Mouse (Mus musculus): ENCODE data around the gene Hist3h2ba.

Hist3h2ba gene

GRCm38 (mm10) chr11:58948542-58949479, at the start of gene Hist3h2ba:
Gene Hist3h2ba, plus strand, starts transcription at chr11:58948920.
- DNase-seq (ENCODE audit: low read depth, low spot score) = peak; percentile 90

DNA sequence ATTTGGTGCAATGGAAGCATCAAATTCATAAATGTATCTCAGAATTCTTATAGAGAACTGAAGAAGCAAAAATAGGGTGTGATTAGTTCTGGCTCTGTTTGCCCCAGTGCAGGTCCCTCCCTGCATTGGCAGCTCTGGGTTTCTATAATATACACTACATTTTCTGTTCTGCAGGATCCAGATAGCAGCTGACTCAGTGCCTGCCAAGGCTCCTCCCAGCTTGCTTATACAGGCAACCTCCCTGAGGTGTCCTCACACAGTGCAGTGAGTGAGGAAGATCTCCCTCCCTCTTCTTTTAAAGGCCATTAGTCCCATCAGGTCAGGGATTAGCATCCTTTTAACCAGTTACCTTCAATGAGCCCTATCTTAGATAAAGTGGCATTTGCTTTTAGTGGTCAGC, 47.6 kb upstream of the Hist3h2ba start:
- DNase-seq (ENCODE audit: low read depth, low spot score) = no peak

DNA sequence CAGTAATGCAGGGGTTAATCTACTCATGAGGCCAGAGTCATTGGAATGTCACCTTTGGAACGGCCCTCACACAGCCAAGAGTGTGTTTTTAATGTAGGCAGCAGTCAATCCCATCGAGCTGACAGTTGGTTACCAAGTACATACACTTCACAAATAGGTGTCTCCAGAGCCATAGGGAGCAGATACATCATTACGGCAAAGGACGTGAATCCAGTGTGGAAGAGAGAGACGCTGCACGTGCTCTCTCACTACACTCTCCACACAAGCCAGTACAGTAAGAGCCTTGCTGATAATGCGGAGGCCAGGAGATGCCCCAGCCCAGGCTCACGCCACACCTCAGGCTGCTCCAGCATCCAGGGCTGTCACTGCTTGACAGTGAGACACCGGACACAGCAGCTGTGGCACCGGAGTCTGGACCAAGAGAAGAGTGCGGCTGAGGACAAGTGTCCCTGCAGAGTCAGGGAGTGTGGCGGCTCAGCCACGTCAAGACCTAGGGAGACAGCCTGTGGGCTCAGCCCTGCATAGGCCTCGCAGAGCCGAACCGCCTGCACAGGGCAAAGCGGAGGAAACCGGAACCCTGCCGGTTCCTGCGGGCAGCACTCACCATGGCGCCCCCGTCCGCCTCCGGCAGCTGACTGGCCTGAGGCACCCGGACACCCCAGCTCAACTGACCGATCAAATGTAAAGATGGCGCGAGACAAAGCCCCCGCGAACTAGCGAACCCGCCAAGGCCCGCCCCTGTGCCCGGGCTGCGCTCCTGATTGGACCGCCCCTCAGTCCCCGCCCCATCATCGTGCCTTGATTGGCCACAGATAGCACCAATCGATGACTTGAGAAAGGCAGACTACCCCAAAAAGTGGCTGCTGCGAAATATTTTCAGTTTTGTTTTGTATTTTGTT, 45.0 kb upstream of the Hist3h2ba start, which contains the start of gene Zfp39:
Gene Zfp39, minus strand, starts transcription at position 715 of the 899 bp plus-strand sequence.
- DNase-seq (ENCODE audit: low read depth, low spot score) = peak; percentile 96

- DNase-seq (ENCODE audit: low read depth, low spot score) = no peak
Measured at GRCm38 (mm10) chr11:58904410-58904718, 44.4 kb upstream of the Hist3h2ba start.

DNA sequence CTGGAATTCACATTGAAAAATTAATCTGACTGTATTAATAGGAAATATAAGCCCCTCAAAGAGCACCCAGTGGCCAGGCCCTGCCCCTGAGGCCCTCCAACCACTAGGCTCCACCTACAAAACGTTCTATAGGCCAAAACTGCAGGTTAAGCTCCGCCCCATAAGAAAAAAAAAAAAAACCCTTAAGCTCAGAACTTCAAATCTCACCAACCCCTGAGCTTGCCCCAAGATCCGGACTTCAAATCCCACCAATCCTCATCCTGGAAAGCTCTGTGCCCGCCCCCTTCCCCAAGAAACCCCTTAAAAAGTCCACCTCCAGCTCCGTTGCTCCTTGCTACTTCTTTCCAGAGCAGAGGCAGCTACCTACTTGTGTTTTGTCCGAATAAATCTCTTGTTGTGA, 43.9 kb upstream of the Hist3h2ba start:
- peak; percentile 80 for DNase-seq (ENCODE audit: low read depth, low spot score)

DNA sequence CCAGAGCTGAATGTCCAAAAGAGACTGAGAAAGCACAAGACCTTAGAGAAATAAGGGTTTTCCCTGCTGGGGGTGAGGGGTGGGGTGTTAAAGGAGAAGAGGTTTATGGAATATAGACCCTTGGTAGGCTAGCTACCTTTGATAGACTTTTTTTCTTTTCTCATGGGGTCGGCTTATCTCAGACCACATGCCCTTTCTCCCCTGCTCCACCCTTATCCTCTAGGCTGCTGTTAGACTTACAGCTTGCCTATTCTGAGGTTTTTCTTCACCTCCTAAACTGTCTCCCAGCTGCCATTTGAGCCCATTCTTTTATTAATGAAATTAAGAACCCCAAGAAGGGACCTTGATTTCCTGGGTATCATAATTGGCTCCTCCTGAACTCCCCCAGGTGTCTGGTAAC, 34.9 kb upstream of the Hist3h2ba start:
- DNase-seq (ENCODE audit: low read depth, low spot score) = no peak

DNA sequence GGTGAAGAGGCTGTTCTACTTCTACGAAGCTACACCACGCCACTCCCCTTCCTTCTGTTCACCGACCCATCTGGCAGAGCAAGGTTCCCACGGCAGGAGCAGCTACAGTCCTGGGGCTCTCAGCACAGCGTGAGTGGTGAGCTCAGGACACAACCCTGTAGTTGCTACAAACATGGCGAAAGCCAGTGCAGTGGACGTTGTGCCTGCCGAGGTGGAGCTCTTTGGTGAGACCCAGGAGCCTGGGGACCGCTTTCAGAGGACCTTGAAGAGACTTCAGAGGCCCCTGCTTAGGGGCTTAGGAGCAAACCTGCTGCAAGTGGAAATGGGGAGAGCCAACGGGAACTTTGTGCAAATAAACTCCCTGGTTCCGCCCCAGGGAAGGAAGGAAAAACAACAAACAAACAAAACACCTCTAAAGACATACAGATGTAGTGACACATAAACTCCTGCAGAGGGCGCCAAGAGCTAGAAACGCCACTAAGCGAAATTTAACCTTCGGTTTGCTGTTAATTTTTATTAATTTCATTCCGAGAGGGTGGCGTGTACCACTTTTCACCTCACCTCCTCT, 34.2 kb upstream of the Hist3h2ba start:
- peak; percentile 53 for DNase-seq (ENCODE audit: low read depth, low spot score)

DNA sequence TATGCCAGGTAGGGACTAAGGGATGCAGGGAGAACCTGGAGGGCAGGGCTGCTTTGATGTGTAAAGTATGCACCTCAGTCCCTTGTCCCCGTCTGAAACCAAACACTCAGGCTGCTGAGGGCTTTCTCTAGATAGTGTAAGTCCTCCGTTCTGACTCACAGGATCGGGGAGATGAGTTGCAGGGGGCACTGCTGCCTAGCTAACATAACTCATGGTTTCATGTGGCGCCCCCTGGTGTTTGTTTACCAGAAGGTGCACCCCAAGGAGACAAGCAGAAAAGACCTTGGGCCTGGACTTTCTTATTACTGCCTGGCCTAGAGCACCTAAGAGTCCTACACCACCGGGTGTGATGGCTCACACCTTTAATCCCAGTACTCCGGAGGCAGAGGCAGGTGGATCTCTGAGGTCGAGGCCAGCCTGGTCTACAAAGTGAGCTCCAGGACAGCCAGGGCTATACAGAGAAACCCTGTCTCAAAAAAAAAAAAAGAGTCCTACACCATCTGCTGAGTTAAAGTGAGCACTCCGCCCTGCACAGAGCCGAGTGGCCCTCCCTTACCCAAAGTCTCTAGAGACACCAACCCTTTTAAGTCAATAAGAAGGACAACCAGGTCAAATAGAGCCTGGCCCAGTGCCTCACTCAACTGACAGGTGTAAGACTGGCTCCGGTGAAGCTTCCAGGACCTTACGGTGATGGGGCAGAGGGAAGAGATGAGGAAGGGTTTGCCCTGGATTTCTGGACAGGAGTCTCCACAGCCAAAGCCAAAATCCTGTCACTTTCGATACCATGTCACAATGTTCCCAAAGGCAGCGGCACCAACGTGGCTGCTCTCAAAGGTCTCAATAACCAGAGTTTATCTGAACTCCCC, 31.6 kb upstream of the Hist3h2ba start:
- peak; percentile 76 for DNase-seq (ENCODE audit: low read depth, low spot score)

DNA sequence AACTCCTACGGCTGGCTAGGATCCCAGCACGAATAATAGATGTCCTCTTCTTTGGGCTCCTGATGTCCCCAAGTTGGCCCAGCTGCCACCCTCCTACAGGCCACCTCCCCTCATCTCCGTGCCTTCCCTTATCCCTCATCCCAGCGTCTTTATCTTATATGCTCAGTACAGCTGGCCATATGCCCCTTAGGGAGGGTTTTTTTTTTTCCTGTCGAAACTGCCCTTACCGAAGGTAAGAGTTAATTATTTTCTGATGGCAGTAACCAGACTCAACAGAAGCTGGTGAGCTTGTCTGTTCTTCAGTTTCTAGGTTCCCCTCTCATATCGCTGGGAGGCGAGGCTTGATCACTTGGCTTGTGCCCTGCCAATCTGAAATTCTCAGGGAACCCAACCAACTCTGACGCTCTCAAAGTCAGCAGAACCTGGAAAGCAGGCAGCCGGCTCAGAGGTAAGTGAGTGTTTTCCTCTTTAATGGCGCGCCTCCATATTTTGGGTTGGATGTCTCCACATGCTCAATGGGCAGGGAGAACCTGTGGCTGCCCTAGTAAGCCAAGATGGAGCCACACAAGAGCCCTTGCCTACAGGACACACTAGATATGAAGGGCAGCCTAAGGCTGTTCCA, 30.9 kb upstream of the Hist3h2ba start, which contains the start of gene Btnl10:
Gene Btnl10, plus strand, starts transcription at position 164 of the 622 bp plus-strand sequence.
- no peak for DNase-seq (ENCODE audit: low read depth, low spot score)

GRCm38 (mm10) chr11:58918759-58919158, 30.0 kb upstream of the Hist3h2ba start:
- DNase-seq (ENCODE audit: low read depth, low spot score) = no peak

DNA sequence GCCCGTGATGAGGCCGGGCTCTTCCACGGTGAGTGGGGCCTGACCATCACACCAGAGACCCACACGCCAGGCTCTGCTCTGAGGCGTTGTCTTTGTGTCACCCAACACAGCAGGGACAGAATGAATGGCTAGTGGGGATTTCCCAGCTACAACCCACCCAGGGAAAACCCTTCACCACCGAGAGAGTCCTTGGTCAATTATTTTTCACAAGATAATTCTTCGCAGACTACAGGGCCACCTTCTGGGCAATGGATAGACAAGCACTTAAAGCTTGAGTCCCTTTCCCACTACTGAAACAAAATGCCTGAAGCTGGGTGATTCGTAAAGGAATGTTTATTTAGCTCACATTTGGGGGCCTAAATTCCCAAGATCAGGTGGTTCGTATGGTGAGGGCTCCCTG, 26.3 kb upstream of the Hist3h2ba start:
- no peak for DNase-seq (ENCODE audit: low read depth, low spot score)

DNA sequence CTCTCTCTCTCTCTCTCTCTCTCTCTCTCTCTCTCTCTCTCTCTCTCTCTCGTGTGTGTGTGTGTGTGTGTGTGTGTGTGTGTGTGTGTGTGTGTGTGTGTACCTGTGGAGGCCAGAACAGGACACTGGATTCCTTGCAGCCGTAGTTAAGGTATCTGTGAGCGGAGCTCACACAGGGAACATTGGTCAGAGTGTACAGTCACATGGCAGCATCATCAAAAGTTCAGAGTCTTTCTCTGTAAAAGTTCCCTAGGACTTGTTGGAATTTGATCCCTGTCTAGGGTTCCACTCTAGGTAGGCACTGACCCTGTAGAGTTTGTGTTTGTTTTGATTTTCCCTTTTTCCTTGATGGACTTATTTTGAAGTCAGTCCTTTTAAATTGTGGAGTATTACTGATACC, 22.1 kb upstream of the Hist3h2ba start:
- no peak for DNase-seq (ENCODE audit: low read depth, low spot score)

- no peak for DNase-seq (ENCODE audit: low read depth, low spot score)
Measured at GRCm38 (mm10) chr11:58927053-58927452, 21.7 kb upstream of the Hist3h2ba start.

DNA sequence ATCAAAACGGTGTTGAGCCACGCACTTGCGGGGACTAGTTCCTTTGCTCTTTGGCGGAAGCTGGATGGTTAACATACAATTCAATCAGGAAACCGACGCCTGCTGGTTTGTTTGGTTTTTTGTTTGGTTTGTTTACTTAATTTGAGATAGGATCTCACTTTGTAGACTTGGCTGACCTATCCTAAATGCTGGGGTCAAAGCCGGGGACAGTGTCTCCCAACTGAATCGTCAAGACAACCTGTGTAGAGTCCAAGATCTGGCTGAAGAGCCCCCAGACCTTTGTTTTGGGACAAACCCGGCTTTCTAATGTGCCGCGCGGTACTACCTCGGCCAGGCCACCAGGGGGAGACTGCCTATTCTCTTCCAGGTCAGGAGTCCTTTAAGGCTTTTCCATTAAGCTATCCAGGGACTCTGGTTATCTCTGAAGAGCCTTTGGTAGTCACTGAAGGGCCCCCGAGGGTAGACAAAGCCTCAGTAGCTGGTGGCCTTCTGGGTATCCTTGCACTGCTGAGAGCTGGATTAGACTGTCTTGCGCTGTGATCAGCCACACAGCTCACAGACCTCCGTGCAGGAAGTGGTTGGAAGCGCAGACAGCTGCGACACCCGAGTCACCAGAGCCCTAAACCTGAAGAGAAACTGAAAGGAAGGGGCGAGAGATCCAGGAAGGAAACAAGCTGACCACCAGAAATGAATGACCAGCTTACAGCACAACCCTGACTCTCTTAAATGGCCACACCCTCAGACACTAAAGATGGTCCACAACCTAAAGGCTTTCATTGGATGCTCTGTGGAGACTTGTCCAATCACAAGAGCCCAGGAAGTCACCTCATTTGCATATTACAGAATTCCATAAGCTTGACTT, 20.7 kb upstream of the Hist3h2ba start:
- DNase-seq (ENCODE audit: low read depth, low spot score) = peak; percentile 86

GRCm38 (mm10) chr11:58929055-58929454, 19.7 kb upstream of the Hist3h2ba start:
- no peak for DNase-seq (ENCODE audit: low read depth, low spot score)

GRCm38 (mm10) chr11:58929641-58930040, 19.1 kb upstream of the Hist3h2ba start:
- DNase-seq (ENCODE audit: low read depth, low spot score) = no peak

- DNase-seq (ENCODE audit: low read depth, low spot score) = no peak
Measured at GRCm38 (mm10) chr11:58930254-58930653, 18.5 kb upstream of the Hist3h2ba start.

DNA sequence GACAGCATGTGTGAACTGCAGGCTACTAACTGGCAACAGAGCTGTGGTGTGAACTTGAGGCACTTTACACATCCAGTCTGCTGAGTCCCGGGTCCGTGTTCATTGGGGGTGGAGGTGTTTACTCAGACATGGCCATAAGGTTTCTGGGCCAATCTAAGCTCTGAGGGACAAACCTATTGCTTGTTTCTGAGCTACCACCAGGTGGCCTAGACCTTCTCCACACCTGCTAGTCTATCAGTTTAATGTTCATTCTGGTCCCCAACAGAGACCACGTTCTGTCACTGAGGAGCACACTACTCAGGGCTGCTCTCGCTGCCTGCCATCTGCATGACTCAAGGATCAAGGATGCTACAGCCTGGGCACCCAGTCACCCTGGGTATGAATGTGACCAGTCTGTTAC, 17.1 kb upstream of the Hist3h2ba start:
- DNase-seq (ENCODE audit: low read depth, low spot score) = peak; percentile 22

- DNase-seq (ENCODE audit: low read depth, low spot score) = no peak
Measured at GRCm38 (mm10) chr11:58937909-58938308, 10.8 kb upstream of the Hist3h2ba start.
